Mouse (Mus musculus) liver, postnatal 0 days (tissue): Measurements from ENCODE around the gene Olfr967.

Source experiments
- CTCF ChIP-seq: sonication (generic); IDR thresholded peaks from 2 replicates; pipeline ENCODE4 v1.5.1; 2016; ENCODE audit warnings: antibody characterized with exemption, low read depth
- EP300 ChIP-seq: IDR thresholded peaks from 2 replicates; pipeline ENCODE4 v1.6.1; 2016; ENCODE audit warnings: antibody characterized with exemption, low read depth, mild to moderate bottlenecking

DNA sequence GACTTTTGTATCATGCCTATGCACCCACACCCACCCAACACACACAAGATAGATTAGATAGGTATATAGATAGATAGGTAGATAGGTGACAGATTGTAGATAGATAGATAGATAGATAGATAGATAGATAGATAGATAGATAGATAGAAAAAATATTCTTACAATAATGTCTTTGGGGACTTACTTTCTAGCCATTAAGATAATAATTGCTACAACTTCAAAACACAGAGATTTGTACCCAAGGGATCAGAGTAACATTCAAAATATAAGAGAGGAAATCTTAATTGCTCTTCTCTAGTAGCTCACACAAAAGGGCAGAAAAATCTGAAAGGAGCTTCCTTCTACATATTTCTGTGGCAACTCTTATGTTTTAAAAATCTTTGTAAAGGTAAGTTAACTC is at the start of gene Olfr967:
- TF ChIP-seq EP300 (no peak), CTCF (no peak)
